Mouse (Mus musculus): ENCODE results near the gene Nfatc2ip.

Gene Nfatc2ip

DNA sequence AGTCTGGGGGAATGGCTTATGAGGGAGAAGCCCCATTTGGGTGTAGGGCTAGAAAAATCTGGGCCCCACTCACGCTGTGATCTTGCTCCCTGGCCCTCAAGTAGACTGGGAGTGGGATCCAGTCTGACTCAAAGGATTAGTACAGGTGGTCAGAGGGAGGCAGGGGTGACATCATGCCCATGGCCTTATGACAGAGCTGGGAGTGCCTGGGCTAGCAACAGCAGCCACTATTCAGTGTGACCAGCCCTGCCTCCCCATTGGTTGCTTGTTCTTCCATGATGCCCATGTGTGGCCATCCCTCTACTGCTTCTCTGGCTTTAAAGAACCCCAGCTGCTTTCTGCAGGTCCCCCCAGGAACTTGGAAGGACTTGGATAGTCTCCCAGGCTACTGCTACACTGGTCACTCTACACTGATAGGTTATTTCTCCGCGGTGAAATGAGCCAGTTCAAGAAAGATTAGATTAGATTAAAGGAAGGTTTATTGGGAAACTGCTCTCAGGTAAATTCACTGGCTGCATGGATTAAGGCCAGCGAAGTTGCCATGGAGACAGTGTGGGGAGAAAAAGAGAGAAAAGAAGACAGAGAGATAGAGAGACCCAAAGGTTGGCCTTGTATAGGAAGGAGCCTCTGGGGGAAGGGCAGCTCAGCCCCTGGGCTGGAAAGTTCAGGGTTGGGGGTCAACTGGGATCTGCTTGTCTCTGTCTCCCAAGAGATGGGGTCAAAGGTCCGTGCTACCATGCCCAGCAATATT, 40.5 kb downstream of the Nfatc2ip start:
- DNase-seq (ENCODE audit: low read depth, low spot score) = no peak

DNA sequence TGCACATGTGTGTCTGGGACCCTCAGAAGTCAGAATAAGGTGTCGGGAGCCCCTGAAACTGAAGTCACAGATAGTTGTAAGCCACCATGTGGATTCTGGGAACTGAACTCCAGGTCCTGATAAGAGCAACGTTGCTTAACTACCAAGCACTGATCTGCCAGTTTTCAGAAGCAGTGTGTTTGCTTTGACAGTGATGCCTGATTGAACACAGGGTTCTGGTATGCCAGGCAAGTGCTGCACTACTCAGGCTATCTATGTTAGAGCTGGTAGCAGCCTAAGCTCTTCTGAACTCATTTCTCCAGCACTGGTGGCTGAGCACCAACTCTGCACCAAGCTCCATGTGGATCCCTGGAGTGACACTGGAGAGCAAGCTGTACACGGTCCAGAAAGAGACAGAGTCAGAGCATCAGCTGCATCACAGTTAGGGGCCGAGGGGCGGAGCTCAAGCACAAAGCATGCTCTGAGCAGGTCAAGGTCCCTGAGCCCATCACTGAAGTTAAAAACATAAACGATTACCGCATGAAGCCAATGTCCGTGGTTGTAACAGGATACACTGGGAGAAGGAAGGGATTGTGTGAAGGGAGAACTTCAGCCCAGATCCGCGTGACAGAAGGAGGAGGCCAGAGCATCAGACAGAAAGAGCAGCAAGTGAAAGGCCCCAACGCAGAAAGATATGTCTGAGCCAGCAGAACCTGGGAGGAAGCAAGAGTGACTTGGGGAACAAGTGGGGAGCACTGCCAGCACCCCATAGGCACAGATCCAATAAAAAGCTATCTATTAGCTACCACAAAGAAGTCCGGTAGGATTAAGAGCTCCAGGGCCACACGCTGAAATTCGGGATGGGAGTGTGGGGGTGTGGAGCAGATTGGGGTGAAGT, 41.6 kb downstream of the Nfatc2ip start:
- peak; percentile 56 for DNase-seq (ENCODE audit: low read depth, low spot score)

DNA sequence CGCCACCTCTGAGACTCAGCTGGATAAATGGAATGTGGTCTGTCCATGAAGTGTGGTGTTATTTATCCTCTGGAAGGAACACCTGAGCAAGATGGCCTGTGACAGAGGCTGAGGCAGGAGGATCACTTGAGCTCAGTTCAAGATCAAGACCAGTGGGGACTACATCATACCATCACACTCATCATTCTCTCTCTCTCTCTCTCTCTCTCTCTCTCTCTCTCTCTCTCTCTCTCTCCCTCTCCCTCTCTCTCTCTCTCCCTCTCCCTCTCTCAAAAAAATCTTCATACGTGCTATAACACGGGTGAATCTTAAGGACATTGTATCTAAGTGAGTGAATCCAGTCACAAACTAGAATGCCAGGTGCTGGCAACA, 42.6 kb downstream of the Nfatc2ip start:
- no peak for DNase-seq (ENCODE audit: low read depth, low spot score)

DNA sequence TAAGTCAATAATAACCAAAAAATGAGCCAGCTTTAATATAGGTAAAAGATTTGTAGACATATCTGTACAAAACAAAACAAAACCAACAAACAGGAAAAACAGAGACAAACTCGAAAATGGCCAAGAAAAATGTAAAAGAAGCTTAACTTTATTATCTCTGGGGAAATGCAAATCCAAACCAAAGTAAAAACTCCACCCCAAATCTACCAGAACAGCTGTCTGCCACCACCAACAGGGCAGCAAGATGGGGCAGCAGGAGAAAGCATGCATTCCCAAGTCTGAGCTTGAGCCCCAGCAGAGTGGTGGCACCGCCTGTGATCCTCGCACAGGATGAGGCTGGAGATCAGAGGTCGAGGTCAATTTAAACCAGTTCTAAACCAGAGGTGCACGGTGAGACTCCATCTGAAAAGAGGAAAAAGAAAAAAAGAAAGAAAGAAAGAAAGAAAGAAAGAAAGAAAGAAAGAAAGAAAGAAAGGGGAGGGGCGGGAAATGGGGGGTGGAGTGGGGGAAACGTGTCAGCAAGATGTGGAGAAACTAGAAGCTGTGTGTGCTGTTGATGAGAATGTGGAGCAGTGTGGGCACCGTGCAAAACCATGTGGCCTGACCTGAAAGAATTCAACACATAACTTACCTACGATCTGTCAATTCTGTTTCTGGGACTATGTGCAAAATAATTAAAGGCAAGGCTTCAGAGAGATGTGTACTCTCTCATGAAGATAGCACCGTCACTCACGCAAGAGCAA, 43.1 kb downstream of the Nfatc2ip start:
- DNase-seq (ENCODE audit: low read depth, low spot score) = no peak

DNA sequence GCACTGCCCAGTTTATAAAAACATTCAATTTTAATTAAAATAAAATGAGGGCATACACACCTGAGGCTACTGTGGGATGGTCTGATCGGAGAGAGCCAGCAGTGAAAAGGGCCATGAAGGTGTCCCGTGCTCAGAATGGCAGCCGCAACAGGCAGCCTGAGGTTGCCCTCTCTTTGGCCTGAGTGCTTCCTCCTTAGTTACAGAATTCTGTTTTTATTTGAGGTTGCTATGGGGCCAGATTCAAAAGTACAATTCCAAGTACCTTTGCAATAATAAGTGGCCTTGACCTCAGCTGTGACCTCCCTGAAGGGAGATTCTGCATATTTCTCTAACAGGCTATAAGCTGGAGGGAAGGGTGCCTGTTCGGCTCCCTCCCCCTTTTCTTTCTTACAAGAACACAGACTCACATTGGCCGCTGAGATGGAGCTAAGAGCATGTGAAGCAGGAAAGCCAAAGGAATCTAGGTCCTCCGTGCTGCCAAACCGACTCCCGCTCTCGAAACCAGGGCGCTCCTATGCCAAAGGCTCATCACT, 45.1 kb downstream of the Nfatc2ip start:
- DNase-seq (ENCODE audit: low read depth, low spot score) = no peak

DNA sequence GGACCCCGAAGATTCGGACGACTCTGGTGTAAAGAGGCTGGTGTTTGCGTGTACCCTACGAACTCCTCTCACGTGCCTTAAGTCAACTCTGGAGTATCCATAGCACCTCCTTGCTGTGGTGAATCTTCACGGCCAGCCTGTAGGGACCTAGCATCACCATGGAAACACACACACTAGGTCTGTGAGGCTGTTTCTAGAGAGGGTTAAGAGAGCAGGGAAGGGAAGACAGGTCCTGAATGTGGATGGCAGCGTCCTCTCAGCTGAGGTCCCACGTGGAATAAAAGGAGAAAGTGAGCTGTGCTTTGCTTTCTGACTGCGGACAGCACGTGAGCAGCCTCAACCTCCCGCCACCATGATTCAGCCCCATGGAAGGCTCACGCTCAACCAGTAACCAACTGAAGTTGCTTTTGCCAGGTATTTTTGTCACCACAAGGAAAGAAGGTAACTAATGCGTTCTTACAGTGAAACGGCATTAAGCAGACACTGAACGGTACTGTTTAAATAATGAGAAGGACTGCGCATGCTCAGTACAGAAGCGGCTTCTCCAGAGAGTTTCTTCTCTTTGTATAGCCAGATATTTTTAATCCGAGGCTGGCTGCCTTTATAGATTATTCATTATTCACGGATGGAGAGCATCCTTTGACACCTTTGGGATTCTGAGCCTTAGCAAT, 45.7 kb downstream of the Nfatc2ip start:
- DNase-seq (ENCODE audit: low read depth, low spot score) = peak; percentile 63

DNA sequence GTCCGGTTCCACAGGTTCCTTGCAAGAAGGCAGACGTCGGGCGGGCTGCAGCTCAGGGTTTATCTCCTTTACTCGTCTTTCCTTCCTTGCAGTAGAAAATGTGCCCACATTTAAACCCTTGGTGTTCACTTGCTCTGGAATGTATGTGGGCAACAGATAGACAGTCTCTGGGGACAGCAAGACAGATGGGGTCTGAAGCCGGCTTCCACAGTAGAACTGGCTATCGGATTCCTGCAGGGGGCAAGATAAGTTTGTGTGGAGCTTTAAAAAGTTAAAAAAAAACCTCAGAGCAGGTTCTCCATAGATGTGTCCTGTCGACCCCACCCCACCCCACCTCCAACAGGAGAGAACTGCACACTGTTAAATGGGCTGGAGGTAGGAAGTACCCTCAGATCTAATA, 48.2 kb downstream of the Nfatc2ip start:
- no peak for DNase-seq (ENCODE audit: low read depth, low spot score)

DNA sequence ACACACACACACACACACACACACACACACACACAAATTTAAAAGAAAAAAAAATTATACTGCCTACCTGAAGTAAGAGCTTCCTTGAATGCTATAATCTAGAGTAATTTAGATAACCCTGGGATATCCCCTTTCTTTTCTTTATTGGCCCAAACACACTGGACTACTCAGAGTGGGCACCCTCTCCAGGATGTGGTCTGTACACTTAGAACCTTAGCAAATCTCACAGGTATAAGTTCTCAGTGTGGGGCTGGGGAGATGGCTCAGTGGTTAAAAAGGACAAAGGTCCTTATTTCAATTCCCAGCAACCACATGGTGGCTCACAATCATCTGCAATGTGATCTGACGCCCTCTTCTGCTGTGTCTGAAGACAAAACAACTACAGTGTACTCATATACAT, 49.4 kb downstream of the Nfatc2ip start:
- no peak for DNase-seq (ENCODE audit: low read depth, low spot score)

DNA sequence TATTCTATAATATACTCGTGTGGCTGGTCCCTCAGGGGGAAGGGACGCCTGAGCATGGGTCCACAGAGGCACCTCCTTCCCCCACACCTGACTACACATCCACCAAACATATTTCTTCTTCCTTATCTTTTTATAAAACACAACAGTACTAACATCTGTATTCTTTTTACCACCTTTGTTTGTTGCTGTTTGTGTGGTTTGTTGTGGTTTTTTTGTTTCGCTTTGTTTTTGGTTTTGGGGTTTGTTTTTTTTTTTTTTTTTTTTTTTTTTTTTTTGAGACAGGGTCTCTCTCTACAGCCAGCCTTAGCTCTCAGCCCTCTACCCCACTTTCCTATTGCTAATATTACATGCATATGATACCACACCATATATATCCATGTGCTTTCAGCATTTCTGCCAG, 50.6 kb downstream of the Nfatc2ip start:
- DNase-seq (ENCODE audit: low read depth, low spot score) = no peak

DNA sequence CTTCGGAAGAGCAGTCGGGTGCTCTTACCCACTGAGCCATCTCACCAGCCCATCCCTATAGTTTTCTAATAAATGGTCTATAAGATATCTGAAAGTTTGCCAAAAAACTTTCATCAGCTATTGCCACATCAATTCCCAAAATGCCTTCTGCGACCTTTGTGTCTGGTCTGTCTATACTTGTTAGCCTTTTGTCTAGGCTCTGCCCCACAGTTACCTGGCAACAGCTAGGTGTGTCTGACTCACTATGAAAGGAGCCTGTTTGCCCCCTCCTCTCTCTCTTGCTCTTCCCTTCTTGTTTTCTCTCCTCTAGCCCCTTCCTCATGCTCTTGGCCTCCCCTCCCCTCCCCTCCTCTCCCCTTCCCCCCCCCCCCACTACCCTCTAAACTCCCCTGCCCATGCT, 51.0 kb downstream of the Nfatc2ip start:
- peak; percentile 55 for DNase-seq (ENCODE audit: low read depth, low spot score)

DNA sequence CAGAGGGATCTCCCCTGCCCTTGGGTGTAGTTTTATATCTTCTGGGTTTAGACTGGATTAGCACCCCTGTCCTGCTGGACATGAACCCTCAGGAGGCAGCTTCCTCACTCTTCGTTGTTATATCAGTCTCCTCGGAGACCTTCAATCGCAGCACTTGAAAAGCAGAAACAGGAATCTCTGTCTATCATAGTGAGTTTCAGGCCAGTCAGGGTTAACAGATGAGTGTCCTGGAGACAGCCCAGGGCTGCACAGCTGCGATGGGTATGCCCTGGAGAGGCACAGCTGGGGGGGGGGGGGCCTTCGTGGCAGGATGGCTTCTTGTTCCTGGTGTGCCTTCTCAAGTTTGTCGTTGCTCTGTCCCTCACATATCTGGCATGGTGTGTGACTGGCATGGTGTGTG, 55.6 kb downstream of the Nfatc2ip start:
- no peak for DNase-seq (ENCODE audit: low read depth, low spot score)

DNA sequence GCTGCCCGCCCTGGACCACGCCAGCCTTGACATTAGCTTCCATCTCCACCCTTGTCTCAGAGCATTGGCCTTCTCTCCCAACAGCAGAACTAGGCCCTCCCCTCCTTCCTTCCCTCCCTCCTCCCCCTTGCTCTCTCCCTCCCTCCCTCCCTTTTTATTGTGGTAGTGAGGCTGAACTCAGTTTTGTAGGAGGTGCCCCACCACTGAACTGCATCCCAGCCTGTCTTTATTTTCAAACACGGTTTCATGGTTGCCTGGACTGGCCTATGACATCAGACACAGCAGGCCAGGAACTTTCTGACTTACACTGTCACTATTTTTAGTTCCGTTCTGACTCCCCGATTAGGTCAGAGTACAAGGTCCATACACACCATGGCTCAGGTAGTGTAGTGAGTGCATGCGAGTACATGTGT, 56.3 kb downstream of the Nfatc2ip start:
- no peak for DNase-seq (ENCODE audit: low read depth, low spot score)

DNA sequence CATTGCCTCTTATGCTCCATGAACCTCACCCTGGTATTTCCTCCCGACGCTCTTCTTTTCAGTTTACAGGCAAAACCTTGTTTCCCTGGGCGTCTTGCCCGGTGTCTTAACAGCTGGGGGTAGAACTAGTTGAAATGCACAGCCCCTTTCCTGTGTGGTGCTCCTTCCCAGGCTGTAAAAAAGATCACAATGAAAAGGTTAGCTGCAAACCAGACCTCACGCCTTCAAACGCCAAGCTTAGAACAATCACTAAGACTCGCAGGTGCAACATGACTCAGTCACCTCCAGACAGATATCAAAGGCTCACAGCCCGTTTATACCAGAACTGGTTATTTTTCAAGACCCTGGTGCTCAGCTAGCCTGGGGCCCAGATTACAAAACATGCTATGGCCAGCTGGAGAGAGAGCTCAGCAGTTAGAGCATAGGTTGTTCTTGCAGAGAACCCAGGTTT, 57.0 kb downstream of the Nfatc2ip start:
- DNase-seq (ENCODE audit: low read depth, low spot score) = peak; percentile 62

DNA sequence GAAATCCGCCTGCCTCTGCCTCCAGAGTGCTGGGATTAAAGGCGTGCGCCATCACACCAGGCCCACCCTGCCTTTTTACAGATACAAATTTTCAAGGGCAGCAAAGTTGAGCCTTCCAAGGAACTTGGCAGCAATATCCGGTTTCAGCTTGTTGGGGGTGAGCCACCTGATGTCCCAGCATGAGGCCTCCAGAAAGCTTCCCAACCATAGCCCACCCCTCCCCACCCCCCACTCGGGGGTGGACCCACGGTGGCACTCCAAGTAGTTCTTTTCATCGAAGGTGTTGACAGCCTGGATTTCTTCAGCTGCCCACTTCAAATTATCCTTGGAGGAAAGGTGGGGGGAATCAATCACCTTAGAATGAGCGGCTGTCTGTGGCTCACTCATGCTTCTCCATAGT, 57.6 kb downstream of the Nfatc2ip start:
- DNase-seq (ENCODE audit: low read depth, low spot score) = peak; percentile 82

DNA sequence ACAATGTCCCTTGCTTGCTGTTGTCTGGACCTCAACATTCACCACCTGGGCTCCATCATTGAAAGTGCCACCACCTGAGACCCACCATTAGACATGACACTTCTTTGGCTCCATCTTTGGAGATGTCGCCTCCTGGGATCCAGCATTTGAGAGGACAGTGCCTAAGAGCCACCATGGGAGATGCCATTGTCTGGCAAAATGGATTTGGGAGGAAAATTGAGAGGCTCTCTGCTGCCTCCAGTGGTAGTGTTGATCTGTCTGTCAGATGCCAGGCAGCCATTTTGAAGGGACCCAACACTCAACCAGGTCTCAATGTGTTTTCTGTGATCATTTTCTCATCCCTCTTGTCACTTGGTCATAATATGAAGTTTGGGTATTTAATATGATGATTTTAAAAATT, 61.0 kb downstream of the Nfatc2ip start:
- peak; percentile 68 for DNase-seq (ENCODE audit: low read depth, low spot score)
